ENCODE assay signal across 9 mouse cellular contexts in genomic region chr17:36272643-36273366, GRCm38 (mm10). TPM values are rescaled to one million over a fixed set of nuclear protein-coding genes. Genes with fewer than 3 reads are reported as not detected.
DNase-seq lines count a peak whose midpoint lies in the region; ATAC-seq lines count a peak whose summit lies in the region.
"Had no signal": no experiment of that assay in that cellular context is flagged by ENCODE, and none has a peak within 500 bp of the region (broad histone marks: within the 10 kb centered on the region; RNA-seq: fewer than 3 reads in every experiment).

No protein-coding gene starts in this region.

- peaks cover 14% of the 10 kb centered on the region for H3K4me1 ChIP-seq in embryonic facial prominence, embryonic 14.5 days (ENCODE audit: control insufficient read depth, insufficient read depth, low read length)
- peaks cover 17% of the 10 kb centered on the region for H3K4me1 ChIP-seq in intestine, embryonic 15.5 days (replicated peaks)
- peaks cover 44% of the 10 kb centered on the region for H3K4me1 ChIP-seq in neural tube, embryonic 13.5 days (replicated peaks)

- 87% methylated on average over 9 of the region's 9 CpGs for WGBS in embryonic facial prominence, embryonic 14.5 days
- WGBS in intestine, embryonic 15.5 days, result 78% methylated on average over 9 of the region's 9 CpGs
- WGBS in neural tube, embryonic 13.5 days, result 79% methylated on average over 9 of the region's 9 CpGs

- peaks cover 33% of the 10 kb centered on the region for H3K36me3 ChIP-seq in embryonic facial prominence, embryonic 14.5 days (ENCODE audit: control insufficient read depth, insufficient read depth, low read length)
- 0 out of 2 replicates have a peak, but pooled peaks cover 3% of the 10 kb centered on the region for H3K36me3 ChIP-seq in intestine, embryonic 15.5 days
- peaks cover 45% of the 10 kb centered on the region for H3K36me3 ChIP-seq in neural tube, embryonic 13.5 days

- H3K9me3 ChIP-seq in embryonic facial prominence, embryonic 14.5 days (ENCODE audit: control insufficient read depth, low read length), result no peaks in the 10 kb centered on the region
- H3K9me3 ChIP-seq in intestine, embryonic 15.5 days, result no peaks in the 10 kb centered on the region
- no peaks in the 10 kb centered on the region for H3K9me3 ChIP-seq in neural tube, embryonic 13.5 days

- DNase-seq in layer of hippocampus, adult 9-11 months, result peak; percentile 12
- no peak for DNase-seq in layer of hippocampus, postnatal 25 days (ENCODE audit: extremely low spot score in 1 of 2, low spot score in 1 of 2)
- DNase-seq in embryonic facial prominence, embryonic 14.5 days (ENCODE audit: low spot score), result no peak
- no peak for DNase-seq in layer of hippocampus, adult 11-12 months (ENCODE audit: low spot score)
- DNase-seq in urinary bladder, postnatal 25 days (ENCODE audit: low spot score), result no peak
- no peak for DNase-seq in ovary, postnatal 10 days (ENCODE audit: low spot score)
- DNase-seq: kidney, postnatal 14 days had no signal

- ATAC-seq in embryonic facial prominence, embryonic 14.5 days (ENCODE audit: low read depth), result no peak
- no peak for ATAC-seq in intestine, embryonic 15.5 days
- no peak for ATAC-seq in neural tube, embryonic 13.5 days (ENCODE audit: low read depth)

- no peak overlapping the region for H3K27ac ChIP-seq in embryonic facial prominence, embryonic 14.5 days (replicated peaks; ENCODE audit: low read depth, low read length)
- H3K27ac ChIP-seq in intestine, embryonic 15.5 days, result no peak overlapping the region
- H3K27ac ChIP-seq in neural tube, embryonic 13.5 days (replicated peaks), result no peak overlapping the region

- H3K27me3 ChIP-seq in embryonic facial prominence, embryonic 14.5 days (replicated peaks; ENCODE audit: control insufficient read depth, insufficient read depth, low read length), result no peaks in the 10 kb centered on the region
- H3K27me3 ChIP-seq in intestine, embryonic 15.5 days (replicated peaks), result no peaks in the 10 kb centered on the region
- H3K27me3 ChIP-seq in neural tube, embryonic 13.5 days, result no peaks in the 10 kb centered on the region

- H3K9ac ChIP-seq in embryonic facial prominence, embryonic 14.5 days (ENCODE audit: low read depth, low read length), result peak overlapping the region; percentile 98
- 0 out of 2 replicates have a peak overlapping the region, but pooled peaks have one; percentile 85 for H3K9ac ChIP-seq in intestine, embryonic 15.5 days
- H3K9ac ChIP-seq in neural tube, embryonic 13.5 days, result peak overlapping the region; percentile 90

- peak overlapping the region; percentile 90 for H3K4me3 ChIP-seq in embryonic facial prominence, embryonic 14.5 days (ENCODE audit: low read depth, low read length)
- H3K4me3 ChIP-seq in intestine, embryonic 15.5 days (replicated peaks), result peak overlapping the region; percentile 76; the same call in 1 of the 2 replicates
- peak overlapping the region; percentile 88 for H3K4me3 ChIP-seq in neural tube, embryonic 13.5 days

- H3K4me2 ChIP-seq in embryonic facial prominence, embryonic 14.5 days (ENCODE audit: low read depth, low read length), result peak overlapping the region; percentile 94
- peak overlapping the region; percentile 84 for H3K4me2 ChIP-seq in intestine, embryonic 15.5 days (replicated peaks)
- H3K4me2 ChIP-seq in neural tube, embryonic 13.5 days, result peak overlapping the region; percentile 90

RNA-seq across cellular contexts. Expression of gene Trim39, which starts 0.8 kb away (rescaled TPM):
- 10 to 100 TPM; 17.6 to 22.0 TPM for total RNA-seq in layer of hippocampus, postnatal 25 days (2021)
- polyA plus RNA-seq in embryonic facial prominence, embryonic 14.5 days (2014; fragmentation: Nextera tagmentation; extraction: Ambion mirVana), result 10.6 and 12.4 TPM in 2 replicates
- 12.5 and 13.6 TPM in 2 replicates for polyA plus RNA-seq in intestine, embryonic 15.5 days (2015; fragmentation: Nextera tagmentation; extraction: Ambion mirVana)
- 26.4 and 27.2 TPM in 2 replicates for polyA plus RNA-seq in neural tube, embryonic 13.5 days (2015; fragmentation: Nextera tagmentation; extraction: Ambion mirVana)

RNA-seq across cellular contexts. Expression of gene H2-M10.2, which starts 13.5 kb away (rescaled TPM):
- not detected for total RNA-seq in layer of hippocampus, postnatal 25 days (2021)
- polyA plus RNA-seq in embryonic facial prominence, embryonic 14.5 days (2014; fragmentation: Nextera tagmentation; extraction: Ambion mirVana), result not detected in 2 replicates
- polyA plus RNA-seq in intestine, embryonic 15.5 days (2015; fragmentation: Nextera tagmentation; extraction: Ambion mirVana), result not detected in 2 replicates
- polyA plus RNA-seq in neural tube, embryonic 13.5 days (2015; fragmentation: Nextera tagmentation; extraction: Ambion mirVana), result not detected in 2 replicates

RNA-seq across cellular contexts. Expression of gene Rpp21, which starts 14.9 kb away (rescaled TPM):
- total RNA-seq in layer of hippocampus, postnatal 25 days (2021), result 10 to 100 TPM; 41.6 to 50.0 TPM
- polyA plus RNA-seq in embryonic facial prominence, embryonic 14.5 days (2014; fragmentation: Nextera tagmentation; extraction: Ambion mirVana), result 95.5 and 103 TPM in 2 replicates
- polyA plus RNA-seq in intestine, embryonic 15.5 days (2015; fragmentation: Nextera tagmentation; extraction: Ambion mirVana), result 124 and 141 TPM in 2 replicates
- 93.9 and 122 TPM in 2 replicates for polyA plus RNA-seq in neural tube, embryonic 13.5 days (2015; fragmentation: Nextera tagmentation; extraction: Ambion mirVana)

RNA-seq across cellular contexts. Expression of gene H2-M10.1, which starts 53.1 kb away (rescaled TPM):
- total RNA-seq in layer of hippocampus, postnatal 25 days (2021), result not detected
- not detected in 2 replicates for polyA plus RNA-seq in embryonic facial prominence, embryonic 14.5 days (2014; fragmentation: Nextera tagmentation; extraction: Ambion mirVana)
- not detected in 2 replicates for polyA plus RNA-seq in intestine, embryonic 15.5 days (2015; fragmentation: Nextera tagmentation; extraction: Ambion mirVana)
- not detected in 2 replicates for polyA plus RNA-seq in neural tube, embryonic 13.5 days (2015; fragmentation: Nextera tagmentation; extraction: Ambion mirVana)
